ENCODE assay signal across 20 mouse cellular contexts in the genomic region with DNA sequence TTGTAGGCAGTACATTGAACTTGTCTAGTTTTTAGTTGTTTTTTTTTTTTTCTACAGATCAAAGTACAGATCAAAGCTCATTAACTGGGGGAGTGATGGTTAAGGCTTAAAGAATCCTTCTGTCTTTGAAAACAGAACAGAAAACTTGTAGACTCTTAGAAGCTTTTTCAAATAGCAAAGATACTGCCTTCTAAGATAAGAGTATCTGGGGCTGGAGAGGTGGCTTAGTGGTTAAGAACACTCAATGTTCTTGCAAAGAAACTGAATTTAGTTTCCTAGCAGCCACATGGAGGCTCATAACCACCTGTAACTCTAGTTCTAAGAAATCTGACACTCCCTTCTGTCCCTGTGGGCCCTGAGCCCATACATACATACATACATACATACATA.
A peak's percentile ranks its signal among the peaks of the same experiment; 100 is the strongest.
DNase-seq lines count a peak whose midpoint lies in the region; ATAC-seq lines count a peak whose summit lies in the region.
"Had no signal": no experiment of that assay in that cellular context is flagged by ENCODE, and none has a peak within 500 bp of the region (broad histone marks: within the 10 kb centered on the region; RNA-seq: fewer than 3 reads in every experiment).

No protein-coding gene starts in this region.

- DNase-seq in CD4-positive helper T cell, adult 2 months (ENCODE audit: low read depth, low spot score) = peak; percentile 75
- DNase-seq in CD4-positive, CD25-positive, alpha-beta regulatory T cell, adult 2 months (ENCODE audit: low read depth, low spot score) = peak; percentile 52
- DNase-seq in urinary bladder, postnatal 4 days (ENCODE audit: low spot score in 2 of 2) = no peak
- no peak for DNase-seq in right cerebral cortex, adult 18-20 months
- no peak for DNase-seq in kidney, adult 8-10 months
- DNase-seq: adrenal gland, adult 8-10 months; adrenal gland, postnatal 14 days; adrenal gland, postnatal 36 days; cerebellum, adult 11-12 months; cerebellum, adult 2 months; cerebellum, adult 9-10 months; cerebellum, postnatal 10 days; cerebellum, postnatal 25 days; embryo, embryonic 11 days had no signal

- peak; percentile 25 for ATAC-seq in activated CD4-positive, CD25-positive, alpha-beta regulatory T cell, adult 4 months
- peak; percentile 15 for ATAC-seq in inflammation-experienced regulatory T-cells, adult 6 months
- ATAC-seq in megakaryocyte-erythroid progenitor cell, adult 5-6 weeks (replicated peaks; ENCODE audit: low FRiP score, low TSS enrichment, poor library complexity, severe bottlenecking) = no peak
- ATAC-seq: forebrain, embryonic 14.5 days; forebrain, embryonic 16.5 days; Patski had no signal

Comparison
In these comparisons a context has a peak if more than half of its experiments do, and no peak if none do; other contexts are left out.
1. DNase-seq: peak in CD4-positive helper T cell, adult 2 months (single experiment) and CD4-positive, CD25-positive, alpha-beta regulatory T cell, adult 2 months (single experiment); none in urinary bladder, postnatal 4 days (0 of 2), right cerebral cortex, adult 18-20 months (single experiment) and kidney, adult 8-10 months (0 of 2).